Mouse (Mus musculus) lung, postnatal 0 days (tissue): ENCODE measurements at regions not wholly inside any gene's neighbourhood (a gene's known extent, or its start where the extent isn't known, plus 50 kb on each side); places are given as distances from the start of the nearest gene placed in this dataset.

Source experiments
- CTCF ChIP-seq: IDR thresholded peaks from 2 replicates; pipeline ENCODE4 v1.5.1; 2016; ENCODE audit warnings: antibody characterized with exemption, mild to moderate bottlenecking
- EP300 ChIP-seq: IDR thresholded peaks from 2 replicates; pipeline ENCODE4 v1.6.1; 2016; ENCODE audit warnings: antibody characterized with exemption, mild to moderate bottlenecking, control low read depth

- TF ChIP-seq CTCF, result no peak
- TF ChIP-seq EP300, result no peak
Measured at GRCm38 (mm10) chr10:56685655-56686250, 308.6 kb downstream of the Gja1 start.
